Mouse (Mus musculus) embryonic stem cell, embryonic (primary cell): ENCODE measurements around the gene Rbms2.

Experiments used
- CTCF ChIA-PET, 4 experiments: fragments of 300-600 bp in 2 of 4; fragments of 350-600 bp in 2 of 4; sonication (Branson Sonifier 250); formaldehyde crosslinking; loops; one replicate each; lab custom pipeline; 2022; ENCODE audit warnings: inconsistent platforms in 2 of 4; lab: Charles Lee
- POLR2A ChIA-PET, 4 experiments: fragments of 300-600 bp in 2 of 4; fragments of 350-600 bp in 2 of 4; sonication (Branson Sonifier 250); formaldehyde crosslinking; loops; one replicate each; lab custom pipeline; 2022; ENCODE audit warnings: antibody characterized with exemption in 4 of 4, inconsistent platforms in 1 of 4; lab: Charles Lee

The Rbms2 gene

DNA sequence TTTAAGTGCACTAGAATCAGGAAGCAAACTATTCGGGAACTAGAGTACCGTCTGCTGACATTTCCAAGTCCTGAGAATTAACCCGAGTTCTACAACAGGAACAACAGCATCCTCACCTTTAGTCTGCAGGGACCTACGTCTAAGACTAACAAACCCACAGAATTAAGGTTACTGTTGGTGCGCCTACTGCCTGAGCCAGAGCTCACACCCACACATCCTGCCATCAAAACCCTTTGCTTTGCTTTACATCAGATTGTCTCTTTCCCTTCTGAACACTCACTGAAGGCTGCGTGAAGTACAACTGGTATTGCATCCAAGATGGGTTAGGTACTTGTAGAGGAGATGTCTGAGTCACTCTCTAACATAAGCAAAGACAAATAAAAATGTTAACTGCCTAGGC lies 44.7 kb downstream of the Rbms2 start:
- ChIA-PET POLR2A (interaction anchor here in 1 of 4 experiments (1.1 kb wide), 1 partner anchor 23 kb away, joined by 3 read pairs; no protein-coding TSS in a partner anchor), CTCF (no interaction called here)

GRCm38 (mm10) chr10:128133650-128134332 lies 46.3 kb downstream of the Rbms2 start:
- ChIA-PET POLR2A (interaction anchor here in 3 of 4 experiments (0.6 to 6.1 kb wide), 21 partner anchors 9 to 213 kb away, joined by 3 to 51 read pairs (median 4); partner anchors contain the start of genes Baz2a (in 2 of the 3), Gls2 (in 2 of the 3), Atp5b (in 1 of the 3) and Rbms2 (in 1 of the 3)), CTCF (interaction anchor here (0.6 to 2.4 kb wide), 6 partner anchors 43 to 640 kb away, joined by 4 to 7 read pairs (median 5); partner anchors contain the start of gene Baz2a (in 2 of the 4))

DNA sequence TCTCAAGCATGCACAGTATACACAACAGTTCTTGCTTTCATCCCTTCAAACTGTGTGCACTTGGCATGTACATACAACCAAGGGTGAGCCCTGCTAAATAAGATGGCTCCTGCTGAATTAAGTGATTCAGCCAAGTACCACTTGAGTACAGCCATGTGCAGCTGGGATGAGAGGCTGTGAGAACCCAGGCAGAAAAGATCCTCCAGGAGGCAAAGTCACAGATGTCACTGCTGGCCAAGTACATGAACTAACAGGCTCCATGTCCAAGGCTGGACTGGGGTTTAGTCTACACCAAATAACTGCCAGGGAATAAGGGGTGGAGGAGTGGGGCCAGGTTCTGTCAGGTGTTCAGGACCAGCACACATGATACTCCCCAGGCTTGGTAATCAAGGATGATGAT lies 48.3 kb downstream of the Rbms2 start:
- ChIA-PET CTCF (interaction anchor here in 1 of 4 experiments (1.2 kb wide), 1 partner anchor 10 kb away, joined by 4 read pairs; no protein-coding TSS in a partner anchor), POLR2A (interaction anchor here (0.7 to 6.1 kb wide), 15 partner anchors 10 to 820 kb away, joined by 3 to 51 read pairs (median 5); partner anchors contain the start of genes Baz2a (in 2 of the 4), Atp5b (in 1 of the 4) and Mars (in 1 of the 4))

DNA sequence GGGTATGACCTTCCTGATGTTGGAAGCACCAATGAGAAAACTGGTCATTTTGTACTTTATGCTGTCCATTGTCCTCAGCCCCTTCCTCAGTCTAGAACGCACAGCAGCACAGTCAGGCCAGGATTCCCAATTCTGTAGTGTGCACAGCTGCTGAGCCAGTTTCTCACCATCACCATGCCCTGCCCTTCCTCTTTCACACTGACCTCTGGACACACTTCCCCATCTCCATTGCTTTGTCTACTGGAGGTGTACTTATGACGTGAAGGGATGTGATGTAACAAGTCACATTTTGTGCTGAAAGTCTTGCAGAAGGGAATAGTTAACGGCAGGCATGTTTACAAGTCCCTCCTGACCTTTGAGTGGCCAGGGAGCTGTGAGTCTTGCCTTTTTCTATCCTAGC lies 48.8 kb downstream of the Rbms2 start:
- POLR2A ChIA-PET: interaction anchor here in 2 of 4 experiments (0.7 to 6.1 kb wide), 12 partner anchors 10 to 96 kb away, joined by 3 to 51 read pairs (median 5); partner anchors contain the start of genes Atp5b (in 1 of the 2), Baz2a (in 1 of the 2) and Naca (in 1 of the 2)
- CTCF ChIA-PET: no interaction called here

DNA sequence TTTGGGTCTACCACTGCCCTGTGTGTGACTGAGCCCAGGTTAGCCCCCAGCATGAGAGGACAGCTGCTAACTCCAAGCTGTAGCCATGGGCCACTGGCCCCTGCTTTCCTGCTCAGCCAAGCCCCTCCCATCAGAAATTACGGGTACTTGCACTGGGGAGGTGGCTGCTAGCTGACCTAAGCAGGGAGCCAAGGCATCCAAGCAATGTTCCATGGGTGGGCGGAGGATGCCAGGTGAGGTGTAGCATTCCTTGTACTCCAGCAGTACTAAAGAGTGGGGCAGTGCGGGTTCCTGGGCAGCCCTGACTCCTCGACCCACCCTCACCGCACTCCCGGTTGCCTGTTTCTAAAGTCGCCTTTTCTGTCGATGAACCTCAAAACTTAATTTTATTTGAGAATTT lies 52.0 kb downstream of the Rbms2 start:
- CTCF ChIA-PET: interaction anchor here in 3 of 4 experiments (0.5 to 1.2 kb wide), 3 partner anchors 21 to 62 kb away, joined by 3 to 4 read pairs (median 4); partner anchors contain the start of gene Baz2a (in 1 of the 3)

GRCm38 (mm10) chr10:128127497-128127896 lies 52.6 kb downstream of the Rbms2 start:
- POLR2A ChIA-PET: interaction anchor here in 3 of 4 experiments (0.5 to 1.8 kb wide), 15 partner anchors 9 to 166 kb away, joined by 3 to 6 read pairs (median 4); partner anchors contain the start of genes Atp5b (in 1 of the 3), Baz2a (in 1 of the 3) and Rbms2 (in 1 of the 3)
- CTCF ChIA-PET: interaction anchor here in 1 of 4 experiments (1.2 kb wide), 1 partner anchor 37 kb away, joined by 3 read pairs; the partner anchor contains the start of gene Baz2a

More for the DNA sequence above, 52.0 kb downstream of the Rbms2 start:
- POLR2A ChIA-PET: interaction anchor here in 2 of 4 experiments (0.5 to 1.8 kb wide), 14 partner anchors 11 to 568 kb away, joined by 3 to 6 read pairs (median 4); partner anchors contain the start of genes Atp5b (in 1 of the 2), Baz2a (in 1 of the 2) and Rbms2 (in 1 of the 2)

DNA sequence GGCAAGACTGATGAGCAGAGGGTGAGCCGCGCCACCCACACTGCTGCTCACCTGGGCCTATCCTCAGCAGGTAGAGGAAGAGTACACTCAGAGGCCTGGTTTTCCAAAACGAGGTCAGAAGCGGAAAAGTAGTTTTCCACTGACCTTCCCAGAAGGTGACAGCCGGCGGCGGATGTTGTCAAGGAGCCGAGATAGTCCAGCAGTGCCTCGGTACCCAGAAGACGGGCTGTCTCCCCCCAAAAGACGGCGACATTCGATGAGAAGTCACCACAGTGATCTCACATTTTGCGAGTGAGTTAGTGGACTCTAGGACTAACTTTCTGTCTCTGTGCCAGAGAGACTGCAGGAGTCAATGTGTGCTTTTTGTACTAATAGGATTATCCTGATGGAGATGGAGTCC lies 54.1 kb downstream of the Rbms2 start:
- CTCF ChIA-PET: no interaction called here
- POLR2A ChIA-PET: interaction anchor here in 1 of 4 experiments (1.4 kb wide), 1 partner anchor 14 kb away, joined by 4 read pairs; no protein-coding TSS in a partner anchor

DNA sequence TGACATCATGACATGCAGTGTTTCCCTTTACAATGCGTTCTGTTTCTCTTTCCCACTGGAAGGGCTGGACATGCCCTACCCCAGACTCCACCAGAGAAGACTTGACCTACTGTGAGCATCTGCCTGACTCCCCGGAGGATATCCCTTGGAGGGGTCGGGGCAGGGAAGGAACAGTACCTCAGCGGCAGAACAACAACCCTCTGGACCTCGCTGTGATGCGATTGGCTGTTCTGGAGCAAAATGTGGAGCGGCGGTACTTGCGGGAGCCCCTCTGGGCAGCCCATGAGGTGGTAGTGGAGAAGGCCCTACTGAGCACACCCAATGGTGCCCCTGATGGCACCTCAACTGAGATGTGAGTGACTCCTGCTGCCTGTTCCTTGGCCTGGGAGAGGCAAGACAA lies 55.3 kb downstream of the Rbms2 start:
- ChIA-PET CTCF (no interaction called here), POLR2A (interaction anchor here in 2 of 4 experiments (1.0 to 1.5 kb wide), 3 partner anchors 8 to 34 kb away, joined by 3 to 5 read pairs (median 3); no protein-coding TSS in a partner anchor)

DNA sequence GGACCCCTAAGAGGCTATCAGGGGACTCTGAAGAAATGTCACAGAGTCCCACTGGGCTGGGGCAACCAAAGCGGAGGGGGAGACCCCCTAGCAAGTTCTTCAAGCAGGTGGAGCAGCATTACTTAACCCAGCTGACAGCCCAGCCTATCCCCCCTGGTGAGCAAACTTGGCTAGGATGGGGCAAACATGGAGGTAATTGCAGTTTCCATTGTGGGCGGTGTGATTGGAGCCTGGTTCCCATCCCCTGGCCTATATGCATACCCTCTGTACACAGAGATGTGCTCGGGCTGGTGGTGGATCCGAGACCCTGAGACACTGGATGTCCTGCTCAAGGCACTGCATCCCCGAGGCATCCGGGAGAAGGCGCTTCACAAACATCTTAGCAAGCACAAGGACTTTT lies 56.3 kb downstream of the Rbms2 start:
- CTCF ChIA-PET: interaction anchor here in 1 of 4 experiments (0.6 to 3.3 kb wide), 2 partner anchors 18 to 32 kb away, joined by 3 to 12 read pairs; partner anchors contain the start of gene Baz2a
- POLR2A ChIA-PET: interaction anchor here in 2 of 4 experiments (0.6 to 4.1 kb wide), 10 partner anchors 9 to 79 kb away, joined by 3 to 33 read pairs (median 4); partner anchors contain the start of gene Baz2a (in 1 of the 2)

GRCm38 (mm10) chr10:128111227-128111626 lies 68.9 kb downstream of the Rbms2 start:
- ChIA-PET CTCF (interaction anchor here (0.6 to 1.6 kb wide), 7 partner anchors 9 to 247 kb away, joined by 3 to 6 read pairs (median 4); partner anchors contain the start of gene Baz2a (in 2 of the 4)), POLR2A (interaction anchor here (0.5 to 2.3 kb wide), 23 partner anchors 8 to 490 kb away, joined by 3 to 11 read pairs (median 3); partner anchors contain the start of genes Baz2a (in 2 of the 4), Atp5b (in 1 of the 4), Cnpy2 (in 1 of the 4) and Lrp1 (in 1 of the 4))

DNA sequence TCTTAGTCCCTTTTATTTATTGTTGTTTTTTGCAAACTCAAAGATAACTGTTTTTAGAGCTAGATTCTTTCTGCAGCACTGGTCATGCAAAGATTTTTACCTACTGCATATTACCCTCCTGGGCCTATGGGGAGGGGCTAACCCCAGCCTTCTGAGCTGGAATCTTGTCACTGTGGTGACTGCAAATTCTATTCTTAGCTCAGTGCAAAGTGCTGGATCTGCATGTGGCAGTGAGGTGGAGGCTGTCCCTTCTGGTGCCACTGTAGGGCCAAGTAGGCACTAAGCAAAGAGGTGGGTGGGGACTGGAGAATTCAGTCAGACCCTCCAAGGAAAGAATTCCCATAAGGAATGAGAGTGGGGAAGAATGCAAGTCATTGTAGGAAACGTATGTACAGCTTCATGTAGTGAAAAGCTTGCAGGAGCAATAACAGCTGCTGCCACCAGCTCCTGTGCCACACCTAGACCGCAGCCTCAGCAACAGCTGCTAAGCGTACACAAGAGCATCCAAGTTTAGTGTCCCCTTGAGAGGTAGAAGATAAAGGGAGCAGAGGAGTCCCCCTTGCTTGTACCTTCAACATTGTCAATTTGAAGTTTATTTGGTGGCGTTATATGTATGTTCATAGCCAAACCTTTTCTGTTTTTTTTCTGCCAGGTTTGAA lies 69.9 kb downstream of the Rbms2 start:
- ChIA-PET POLR2A (interaction anchor here (0.6 to 1.9 kb wide), 13 partner anchors 9 to 75 kb away, joined by 3 to 7 read pairs (median 4); partner anchors contain the start of genes Baz2a (in 2 of the 4) and Naca (in 1 of the 4)), CTCF (interaction anchor here in 3 of 4 experiments (0.6 to 1.9 kb wide), 7 partner anchors 8 to 69 kb away, joined by 3 to 6 read pairs (median 4); partner anchors contain the start of gene Baz2a (in 3 of the 3))

- CTCF ChIA-PET: interaction anchor here in 2 of 4 experiments (0.5 to 1.3 kb wide), 3 partner anchors 79 to 427 kb away, joined by 3 to 4 read pairs (median 3); partner anchors contain the start of gene Stat2 (in 1 of the 2)
- POLR2A ChIA-PET: interaction anchor here (0.6 to 17.8 kb wide), 25 partner anchors 4 to 430 kb away, joined by 3 to 302 read pairs (median 5); partner anchors contain the start of genes Atp5b (in 2 of the 4), Naca (in 2 of the 4), Rbms2 (in 2 of the 4) and Coq10a (in 1 of the 4)
Observed at GRCm38 (mm10) chr10:128097587-128097971, 82.5 kb downstream of the Rbms2 start.

- ChIA-PET CTCF (interaction anchor here in 3 of 4 experiments (0.5 to 1.3 kb wide), 7 partner anchors 46 to 427 kb away, joined by 3 to 4 read pairs (median 3); partner anchors contain the start of gene Stat2 (in 1 of the 3)), POLR2A (interaction anchor here in 3 of 4 experiments (0.5 to 17.8 kb wide), 35 partner anchors 5 to 572 kb away, joined by 3 to 302 read pairs (median 5); partner anchors contain the start of genes Atp5b (in 3 of the 3), Gls2 (in 2 of the 3), Rbms2 (in 2 of the 3) and Cnpy2 (in 1 of the 3))
Observed at GRCm38 (mm10) chr10:128096693-128097586, 83.2 kb downstream of the Rbms2 start.

DNA sequence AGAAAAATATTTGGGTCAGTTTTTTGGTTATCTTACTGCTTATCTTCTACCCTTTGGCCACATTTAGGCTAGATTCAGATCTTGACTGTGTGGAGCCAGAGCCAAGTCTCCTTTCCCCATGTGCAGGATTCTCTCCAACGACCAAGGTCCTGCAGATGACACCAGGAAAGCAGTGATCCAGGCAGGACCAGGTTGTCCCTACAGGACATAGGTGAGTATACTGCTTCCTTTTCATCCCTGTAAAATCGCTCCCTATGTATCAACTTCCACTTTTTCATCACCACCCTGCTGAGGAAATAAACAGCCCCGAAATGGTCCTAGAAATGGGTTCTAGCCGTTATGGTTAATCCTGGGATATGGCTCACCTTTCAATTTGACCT lies 83.8 kb downstream of the Rbms2 start:
- ChIA-PET POLR2A (interaction anchor here in 3 of 4 experiments (0.5 to 17.8 kb wide), 31 partner anchors 6 to 573 kb away, joined by 3 to 302 read pairs (median 5); partner anchors contain the start of genes Atp5b (in 3 of the 3), Naca (in 2 of the 3), Rbms2 (in 2 of the 3) and Cnpy2 (in 1 of the 3)), CTCF (interaction anchor here in 2 of 4 experiments (0.5 to 1.3 kb wide), 5 partner anchors 80 to 139 kb away, joined by 3 to 4 read pairs (median 4); no protein-coding TSS in a partner anchor)

- CTCF ChIA-PET: interaction anchor here (0.6 to 2.5 kb wide), 7 partner anchors 16 to 189 kb away, joined by 3 to 12 read pairs (median 4); no protein-coding TSS in a partner anchor
Observed at GRCm38 (mm10) chr10:128095003-128095636, 85.0 kb downstream of the Rbms2 start.

More at GRCm38 (mm10) chr10:128095003-128095636, 85.0 kb downstream of the Rbms2 start:
- POLR2A ChIA-PET: interaction anchor here (0.6 to 17.8 kb wide), 58 partner anchors 7 to 471 kb away, joined by 3 to 302 read pairs (median 4); partner anchors contain the start of genes Atp5b (in 4 of the 4), Gls2 (in 3 of the 4), Cnpy2 (in 2 of the 4) and Naca (in 2 of the 4)
